Comparison of ENCODE assay signal across 11 mouse cellular contexts in genomic region chr5:124284330-124284729, GRCm38 (mm10). TPM values are rescaled to one million over a fixed set of nuclear protein-coding genes. Genes with fewer than 3 reads are reported as not detected.
DNase-seq lines count a peak whose midpoint lies in the region; ATAC-seq lines count a peak whose summit lies in the region.
"Had no signal": no experiment of that assay in that cellular context is flagged by ENCODE, and none has a peak within 500 bp of the region (broad histone marks: within the 10 kb centered on the region; RNA-seq: fewer than 3 reads in every experiment).

No protein-coding gene starts in this region.

- H3K4me1 ChIP-seq in midbrain, embryonic 16.5 days (ENCODE audit: control insufficient read depth, insufficient read depth, low read length): no peaks in the 10 kb centered on the region
- H3K4me1 ChIP-seq in forebrain, embryonic 12.5 days: no peaks in the 10 kb centered on the region
- H3K4me1 ChIP-seq: embryonic facial prominence, embryonic 12.5 days had no signal

- no peak for ATAC-seq in midbrain, embryonic 16.5 days
- no peak for ATAC-seq in forebrain, embryonic 12.5 days (ENCODE audit: low FRiP score)
- ATAC-seq: hindbrain, embryonic 16.5 days had no signal

- peak; percentile 18 to 39 for DNase-seq in cerebellum, postnatal 10 days
- DNase-seq in cerebellum, adult 11 months: no peak
- DNase-seq in kidney, postnatal 10 days: peak; percentile 34
- no peak for DNase-seq in kidney, adult 18-20 months
- DNase-seq in adipocyte (ENCODE audit: low spot score): peak; percentile 23
- DNase-seq in naive thymus-derived CD4-positive, alpha-beta T cell, adult 2 months (ENCODE audit: low read depth): peak; percentile 34
- DNase-seq: right cerebral cortex, adult 18-20 months had no signal

- no peak overlapping the region for H3K4me3 ChIP-seq in midbrain, embryonic 16.5 days (ENCODE audit: low read depth, low read length)
- no peak overlapping the region for H3K4me3 ChIP-seq in forebrain, embryonic 12.5 days (replicated peaks)
- H3K4me3 ChIP-seq: embryonic facial prominence, embryonic 12.5 days had no signal

- H3K27ac ChIP-seq in midbrain, embryonic 16.5 days (ENCODE audit: low read length): no peak overlapping the region
- no peak overlapping the region for H3K27ac ChIP-seq in forebrain, embryonic 12.5 days
- H3K27ac ChIP-seq: embryonic facial prominence, embryonic 12.5 days had no signal

- WGBS in midbrain, embryonic 16.5 days: 84% methylated on average over 3 of the region's 3 CpGs
- whole genome bisulfite sequencing in forebrain, embryonic 12.5 days: 74% methylated on average over 3 of the region's 3 CpGs

- H3K4me2 ChIP-seq in midbrain, embryonic 16.5 days (ENCODE audit: low read length): no peak overlapping the region
- H3K4me2 ChIP-seq in forebrain, embryonic 12.5 days: no peak overlapping the region
- H3K4me2 ChIP-seq: embryonic facial prominence, embryonic 12.5 days had no signal

- no peaks in the 10 kb centered on the region; the same call in 1 of the 2 replicates for H3K9me3 ChIP-seq in midbrain, embryonic 16.5 days (replicated peaks; ENCODE audit: control insufficient read depth, low read length, poor library complexity, severe bottlenecking)
- 0 out of 2 replicates have a peak, but pooled peaks cover 4% of the 10 kb centered on the region for H3K9me3 ChIP-seq in forebrain, embryonic 12.5 days

- H3K27me3 ChIP-seq in midbrain, embryonic 16.5 days (ENCODE audit: control insufficient read depth, insufficient read depth, low read depth, low read length): no peaks in the 10 kb centered on the region
- no peaks in the 10 kb centered on the region for H3K27me3 ChIP-seq in forebrain, embryonic 12.5 days
- H3K27me3 ChIP-seq: embryonic facial prominence, embryonic 12.5 days had no signal

- no peak overlapping the region for H3K9ac ChIP-seq in midbrain, embryonic 16.5 days (ENCODE audit: low read depth, low read length)
- no peak overlapping the region for H3K9ac ChIP-seq in forebrain, embryonic 12.5 days
- H3K9ac ChIP-seq: embryonic facial prominence, embryonic 12.5 days had no signal

- peaks cover 19% of the 10 kb centered on the region for H3K36me3 ChIP-seq in midbrain, embryonic 16.5 days (ENCODE audit: control insufficient read depth, insufficient read depth, low read length)
- H3K36me3 ChIP-seq in forebrain, embryonic 12.5 days (replicated peaks): peaks cover 88% of the 10 kb centered on the region

RNA-seq across cellular contexts. Expression of gene Pitpnm2, which starts 34.8 kb away (rescaled TPM):
- polyA plus RNA-seq in midbrain, embryonic 16.5 days (2015; fragmentation: Nextera tagmentation; extraction: Ambion mirVana): 9.6 and 10.9 TPM in 2 replicates
- polyA plus RNA-seq in forebrain, embryonic 12.5 days (2016; fragmentation: Nextera tagmentation; extraction: Ambion mirVana): 6.8 and 8.9 TPM in 2 replicates

RNA-seq across cellular contexts. Expression of gene Mphosph9, which starts 43.4 kb away (rescaled TPM):
- polyA plus RNA-seq in midbrain, embryonic 16.5 days (2015; fragmentation: Nextera tagmentation; extraction: Ambion mirVana): 9.3 and 10.8 TPM in 2 replicates
- 24.4 and 24.7 TPM in 2 replicates for polyA plus RNA-seq in forebrain, embryonic 12.5 days (2016; fragmentation: Nextera tagmentation; extraction: Ambion mirVana)

RNA-seq across cellular contexts. Expression of gene 2810006K23Rik, which starts 43.6 kb away (rescaled TPM):
- polyA plus RNA-seq in midbrain, embryonic 16.5 days (2015; fragmentation: Nextera tagmentation; extraction: Ambion mirVana): 10.5 and 11.1 TPM in 2 replicates
- polyA plus RNA-seq in forebrain, embryonic 12.5 days (2016; fragmentation: Nextera tagmentation; extraction: Ambion mirVana): 19.2 and 23.0 TPM in 2 replicates

Comparison
In these comparisons a context has a peak if more than half of its experiments do, and no peak if none do; other contexts are left out.
1. DNase-seq: peak in cerebellum, postnatal 10 days (2 of 2), kidney, postnatal 10 days (single experiment), adipocyte (single experiment) and naive thymus-derived CD4-positive, alpha-beta T cell, adult 2 months (single experiment); none in cerebellum, adult 11 months (single experiment) and kidney, adult 18-20 months (single experiment).